Mouse (Mus musculus): ENCODE results near the gene Prrc2b. TPM values are rescaled to one million over a fixed set of nuclear protein-coding genes. Genes with fewer than 3 reads are reported as not detected.

The Prrc2b gene
- polyA plus RNA-seq, 1 experiment from 2014 or later = 56.6 TPM

GRCm38 (mm10) chr2:32237571-32237970, 86.7 kb downstream of the Prrc2b start:
- peak overlapping the region; percentile 68 for H3K4me3 ChIP-seq (replicated peaks)
- ATAC-seq (ENCODE audit: low FRiP score) = no peak
- H3K27ac ChIP-seq (replicated peaks) = peak overlapping the region; percentile 79; the same call in 1 of the 2 replicates
- H3K4me1 ChIP-seq = peaks cover 26% of the 10 kb centered on the region
- no peaks in the 10 kb centered on the region for H3K27me3 ChIP-seq (replicated peaks)
- peak overlapping the region; percentile 89 for H3K4me2 ChIP-seq
- peak overlapping the region; percentile 58; the same call in 1 of the 2 replicates for H3K9ac ChIP-seq (replicated peaks)
- 42% methylated on average over 4 of the region's 4 CpGs for WGBS
- peaks cover 28% of the 10 kb centered on the region for H3K36me3 ChIP-seq
- H3K9me3 ChIP-seq (replicated peaks) = no peaks in the 10 kb centered on the region

- H3K4me2 ChIP-seq = no peak overlapping the region
- H3K27ac ChIP-seq (replicated peaks) = no peak overlapping the region
- no peak overlapping the region for H3K4me3 ChIP-seq (replicated peaks)
- no peaks in the 10 kb centered on the region for H3K9me3 ChIP-seq (replicated peaks)
- no peak overlapping the region for H3K9ac ChIP-seq (replicated peaks)
- peaks cover 26% of the 10 kb centered on the region for H3K4me1 ChIP-seq
- peaks cover 26% of the 10 kb centered on the region for H3K36me3 ChIP-seq
- no peak for ATAC-seq (ENCODE audit: low FRiP score)
- 92% methylated on average over 9 of the region's 9 CpGs for WGBS
- H3K27me3 ChIP-seq (replicated peaks) = no peaks in the 10 kb centered on the region
These were observed 88.0 kb downstream of the Prrc2b start for GRCm38 (mm10) chr2:32238708-32239435.

DNA sequence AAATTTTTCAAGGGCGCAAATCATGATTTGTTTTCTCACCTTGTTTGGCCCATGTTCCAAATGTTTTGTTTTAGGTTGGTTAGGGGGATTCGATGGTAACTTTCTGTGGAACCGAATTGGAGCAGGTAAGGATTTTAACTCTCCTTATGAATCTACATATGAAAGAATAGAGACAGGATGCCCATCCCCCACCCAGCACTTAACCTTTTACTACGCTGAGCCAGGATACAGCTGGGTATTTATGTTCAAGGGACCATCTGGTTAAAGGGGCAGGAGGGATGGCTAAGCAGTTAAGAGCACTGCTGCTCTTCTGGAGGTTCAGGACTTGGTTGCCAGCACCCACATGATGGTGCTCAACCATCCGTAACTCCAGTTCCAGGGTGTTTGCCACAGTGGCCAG, 89.7 kb downstream of the Prrc2b start:
- Histone ChIP-seq H3K27me3 (replicated peaks) (no peaks in the 10 kb centered on the region), H3K27ac (replicated peaks) (no peak overlapping the region), H3K4me1 (peaks cover 14% of the 10 kb centered on the region), H3K4me3 (replicated peaks) (no peak overlapping the region), H3K36me3 (peaks cover 40% of the 10 kb centered on the region), H3K9ac (replicated peaks) (no peak overlapping the region), H3K9me3 (replicated peaks) (no peaks in the 10 kb centered on the region), H3K4me2 (no peak overlapping the region)
- 78% methylated on average over 5 of the region's 5 CpGs for WGBS
- ATAC-seq (ENCODE audit: low FRiP score) = no peak

DNA sequence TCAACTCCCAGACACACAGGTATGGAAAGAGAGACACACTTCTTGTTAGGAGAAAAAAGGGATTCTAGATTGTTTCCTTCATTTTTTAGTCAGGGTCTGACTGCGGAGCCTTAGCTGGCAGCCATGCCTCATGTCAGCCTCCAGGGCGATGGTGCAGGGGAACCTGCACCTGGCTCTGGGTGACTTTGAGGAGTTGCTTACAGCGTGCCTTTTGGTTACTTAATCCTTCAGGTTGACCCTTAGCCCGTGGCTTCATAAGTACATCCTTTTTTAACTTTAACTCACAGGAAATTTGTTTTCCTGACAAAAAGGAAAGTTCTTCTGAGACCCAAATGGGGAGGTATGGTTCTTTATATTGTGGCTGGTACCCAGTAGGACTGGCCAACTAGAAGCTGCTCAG, 92.1 kb downstream of the Prrc2b start:
- H3K27me3 ChIP-seq (replicated peaks) = no peaks in the 10 kb centered on the region
- H3K36me3 ChIP-seq = peaks cover 60% of the 10 kb centered on the region
- H3K4me2 ChIP-seq = no peak overlapping the region
- H3K27ac ChIP-seq (replicated peaks) = no peak overlapping the region
- no peak overlapping the region for H3K4me3 ChIP-seq (replicated peaks)
- WGBS = 90% methylated on average over 4 of the region's 4 CpGs
- H3K9me3 ChIP-seq (replicated peaks) = no peaks in the 10 kb centered on the region
- ATAC-seq (ENCODE audit: low FRiP score) = no peak
- no peak overlapping the region for H3K9ac ChIP-seq (replicated peaks)
- H3K4me1 ChIP-seq = peaks cover 2% of the 10 kb centered on the region; the same call in 1 of the 2 replicates

GRCm38 (mm10) chr2:32246741-32247140, 95.9 kb downstream of the Prrc2b start:
- H3K9me3 ChIP-seq (replicated peaks) = no peaks in the 10 kb centered on the region
- H3K27ac ChIP-seq (replicated peaks) = no peak overlapping the region
- peaks cover 86% of the 10 kb centered on the region for H3K36me3 ChIP-seq
- no peaks in the 10 kb centered on the region for H3K4me1 ChIP-seq
- WGBS = 88% methylated on average over 4 of the region's 4 CpGs
- no peak overlapping the region for H3K9ac ChIP-seq (replicated peaks)
- no peak for ATAC-seq (ENCODE audit: low FRiP score)
- H3K27me3 ChIP-seq (replicated peaks) = no peaks in the 10 kb centered on the region
- H3K4me3 ChIP-seq (replicated peaks) = no peak overlapping the region
- H3K4me2 ChIP-seq = no peak overlapping the region

GRCm38 (mm10) chr2:32248377-32249361, 97.8 kb downstream of the Prrc2b start:
- Histone ChIP-seq H3K9me3 (replicated peaks) (no peaks in the 10 kb centered on the region), H3K4me1 (no peaks in the 10 kb centered on the region), H3K36me3 (peaks cover 91% of the 10 kb centered on the region), H3K4me2 (no peak overlapping the region), H3K27me3 (replicated peaks) (no peaks in the 10 kb centered on the region), H3K27ac (replicated peaks) (no peak overlapping the region), H3K9ac (replicated peaks) (no peak overlapping the region), H3K4me3 (replicated peaks) (no peak overlapping the region)
- ATAC-seq (ENCODE audit: low FRiP score) = no peak
- WGBS = 84% methylated on average over 10 of the region's 10 CpGs

DNA sequence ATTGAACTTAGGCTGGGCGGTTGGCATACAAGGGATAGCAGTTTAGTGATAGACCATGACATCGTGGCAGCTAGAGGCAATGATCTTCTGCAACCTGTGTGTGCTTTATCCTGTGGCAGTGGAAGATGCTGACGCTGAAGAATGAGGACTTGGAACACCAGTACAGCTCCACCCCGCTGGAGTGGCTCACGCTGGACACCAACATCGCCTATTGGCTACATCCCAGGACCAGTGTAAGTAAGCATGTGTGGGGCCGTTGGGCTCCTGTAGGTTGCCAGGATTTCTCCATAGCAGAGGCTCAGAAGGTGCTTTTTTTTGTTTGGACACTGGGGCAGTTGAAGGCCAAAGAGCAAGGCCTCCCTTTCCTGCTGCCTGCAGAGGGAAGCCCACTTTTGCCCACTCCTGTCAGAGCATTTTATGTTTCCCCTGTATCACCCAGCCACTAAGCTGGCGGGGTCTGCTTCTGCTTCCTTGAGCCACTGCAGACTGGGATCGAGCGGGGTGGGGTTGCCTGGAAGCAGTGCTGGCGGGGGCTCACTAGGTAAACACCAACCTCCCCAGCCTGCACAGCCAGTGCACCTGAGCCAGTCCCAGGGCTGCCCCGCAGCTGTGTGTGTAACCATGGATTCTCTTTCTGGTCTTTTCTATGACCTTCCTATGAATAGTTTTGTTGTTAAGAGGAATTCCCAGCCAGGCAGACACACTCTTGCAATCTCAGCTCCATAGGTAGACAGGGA, 101.1 kb downstream of the Prrc2b start:
- Histone ChIP-seq H3K4me2 (no peak overlapping the region), H3K36me3 (peaks cover 83% of the 10 kb centered on the region), H3K4me3 (replicated peaks) (no peak overlapping the region), H3K9ac (replicated peaks) (no peak overlapping the region), H3K4me1 (no peaks in the 10 kb centered on the region), H3K9me3 (replicated peaks) (no peaks in the 10 kb centered on the region), H3K27me3 (replicated peaks) (no peaks in the 10 kb centered on the region), H3K27ac (replicated peaks) (no peak overlapping the region)
- WGBS = 88% methylated on average over 12 of the region's 12 CpGs
- no peak for ATAC-seq (ENCODE audit: low FRiP score)

GRCm38 (mm10) chr2:32252658-32253057, 101.8 kb downstream of the Prrc2b start:
- Histone ChIP-seq H3K4me3 (replicated peaks) (no peak overlapping the region), H3K4me1 (no peaks in the 10 kb centered on the region), H3K27ac (replicated peaks) (no peak overlapping the region), H3K9me3 (replicated peaks) (no peaks in the 10 kb centered on the region), H3K4me2 (no peak overlapping the region), H3K27me3 (replicated peaks) (no peaks in the 10 kb centered on the region), H3K9ac (replicated peaks) (no peak overlapping the region), H3K36me3 (peaks cover 85% of the 10 kb centered on the region)
- 93% methylated on average over 5 of the region's 5 CpGs for WGBS
- ATAC-seq (ENCODE audit: low FRiP score) = no peak

DNA sequence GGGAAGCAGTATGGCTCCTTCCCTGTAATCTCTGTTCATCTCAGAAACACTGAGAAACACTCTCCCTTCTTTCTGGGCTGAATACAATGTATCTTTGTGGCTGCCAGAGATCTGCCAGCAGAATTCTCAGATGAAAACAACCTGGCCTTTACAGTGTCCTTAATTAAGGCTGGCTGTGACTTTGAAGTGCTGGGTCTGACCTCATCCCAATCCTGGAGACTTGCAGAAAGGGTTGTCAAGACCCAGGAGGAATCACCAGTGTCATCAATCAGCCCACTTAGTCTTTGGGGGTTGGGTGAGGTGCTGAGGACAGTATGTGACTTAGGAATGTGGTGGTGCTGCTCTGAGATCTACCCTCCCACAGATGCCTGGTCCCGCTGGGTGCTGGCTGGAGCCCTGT, 102.5 kb downstream of the Prrc2b start:
- Histone ChIP-seq H3K27me3 (replicated peaks) (no peaks in the 10 kb centered on the region), H3K9ac (replicated peaks) (no peak overlapping the region), H3K4me2 (no peak overlapping the region), H3K4me1 (no peaks in the 10 kb centered on the region), H3K4me3 (replicated peaks) (no peak overlapping the region), H3K9me3 (replicated peaks) (no peaks in the 10 kb centered on the region), H3K36me3 (peaks cover 82% of the 10 kb centered on the region), H3K27ac (replicated peaks) (no peak overlapping the region)
- 91% methylated on average over 1 of the region's 1 CpGs for WGBS
- no peak for ATAC-seq (ENCODE audit: low FRiP score)

GRCm38 (mm10) chr2:32254563-32254962, 103.7 kb downstream of the Prrc2b start:
- WGBS = 88% methylated on average over 5 of the region's 5 CpGs
- H3K27ac ChIP-seq (replicated peaks) = no peak overlapping the region
- H3K4me1 ChIP-seq = peaks cover 10% of the 10 kb centered on the region
- no peaks in the 10 kb centered on the region for H3K9me3 ChIP-seq (replicated peaks)
- no peak overlapping the region for H3K4me2 ChIP-seq
- H3K9ac ChIP-seq (replicated peaks) = no peak overlapping the region
- H3K36me3 ChIP-seq = peaks cover 73% of the 10 kb centered on the region
- H3K4me3 ChIP-seq (replicated peaks) = no peak overlapping the region
- no peaks in the 10 kb centered on the region for H3K27me3 ChIP-seq (replicated peaks)
- no peak for ATAC-seq (ENCODE audit: low FRiP score)

GRCm38 (mm10) chr2:32256273-32256672, 105.4 kb downstream of the Prrc2b start:
- Histone ChIP-seq H3K27ac (replicated peaks) (no peak overlapping the region), H3K4me2 (no peak overlapping the region), H3K36me3 (peaks cover 56% of the 10 kb centered on the region), H3K9ac (replicated peaks) (no peak overlapping the region), H3K27me3 (replicated peaks) (no peaks in the 10 kb centered on the region), H3K4me1 (peaks cover 16% of the 10 kb centered on the region), H3K4me3 (replicated peaks) (no peak overlapping the region), H3K9me3 (replicated peaks) (no peaks in the 10 kb centered on the region)
- 94% methylated on average over 11 of the region's 11 CpGs for WGBS
- no peak for ATAC-seq (ENCODE audit: low FRiP score)

Data from neural tube, embryonic 15.5 days (tissue).